Mouse (Mus musculus) cerebellum, adult 2 months (tissue): ENCODE results near the gene Pgf. TPM values are rescaled to one million over a fixed set of nuclear protein-coding genes. Genes with fewer than 3 reads are reported as not detected.

Experiments used
- DNase-seq, 2 experiments: peaks; one replicate each; pipeline ENCODE4 v3.0.0; 2021
- H3K27ac ChIP-seq: fragments of 200-500 bp; 2 replicates; pipeline ENCODE4 v1.5.1; 2012; ENCODE audit warnings: low read length, control low read depth, inconsistent platforms; ENCODE audit not compliant: insufficient read depth
- H3K27me3 ChIP-seq: fragments of 200-500 bp; 2 replicates; pipeline ENCODE4 v1.6.1; 2012; ENCODE audit warnings: inconsistent platforms, mild to moderate bottlenecking, low read length, moderate library complexity; ENCODE audit not compliant: control insufficient read depth, insufficient read depth
- H3K4me1 ChIP-seq: fragments of 200-500 bp; 2 replicates; pipeline ENCODE4 v1.6.1; 2011; ENCODE audit warnings: low read length; ENCODE audit not compliant: control insufficient read depth, insufficient read depth
- H3K4me3 ChIP-seq: fragments of 200-500 bp; replicated peaks from 2 replicates; pipeline ENCODE3; 2011; ENCODE audit warnings: mild to moderate bottlenecking, low read depth, low read length, control low read depth; ENCODE audit not compliant: insufficient read depth
- CTCF ChIP-seq: fragments of 200-500 bp; IDR thresholded peaks from 2 replicates; pipeline ENCODE4 v1.5.1; 2011; ENCODE audit warnings: low read depth, mild to moderate bottlenecking, control low read depth, low read length, moderate library complexity, borderline replicate concordance; ENCODE audit not compliant: insufficient read depth
- POLR2A ChIP-seq: fragments of 200-500 bp; IDR thresholded peaks from 2 replicates; pipeline ENCODE4 v1.6.1; 2011; ENCODE audit warnings: low read length, control low read depth, borderline replicate concordance; ENCODE audit not compliant: insufficient read depth
- whole genome bisulfite sequencing: fragments of 180-500 bp; shearing (Covaris S2); methylation state at CpG from one replicate; pipeline ENCODE4 v1.1.7; 2018; 5-methylcytosine and 5-hydroxymethylcytosine counted together
- polyA plus RNA-seq: library from polyadenylated mRNA; depleted of rRNA; stranded (reverse); fragments of >200 nt; gene quantifications from 2 replicates; pipeline ENCODE4 v1.2.3, GENCODE M21; 2012; rRNA removed

The Pgf gene
- polyA plus RNA-seq, 1 experiment = 6.1 TPM

- H3K27me3 ChIP-seq = no peaks in the 10 kb centered on the region
- H3K4me3 ChIP-seq = no peak overlapping the region
- H3K27ac ChIP-seq = no peak overlapping the region
- TF ChIP-seq POLR2A (no peak), CTCF (no peak)
- 91% methylated on average over 5 of the region's 5 CpGs for WGBS
- DNase-seq = no peak
- no peaks in the 10 kb centered on the region; the same call in 1 of the 2 replicates for H3K4me1 ChIP-seq
Measured at GRCm38 (mm10) chr12:85124751-85125150, 52.8 kb downstream of the Pgf start.

- TF ChIP-seq CTCF (no peak), POLR2A (no peak)
- no peaks in the 10 kb centered on the region; the same call in 1 of the 2 replicates for H3K4me1 ChIP-seq
- H3K27ac ChIP-seq = no peak overlapping the region
- no peak overlapping the region for H3K4me3 ChIP-seq
- 94% methylated on average over 11 of the region's 11 CpGs for WGBS
- no peak for DNase-seq
- no peaks in the 10 kb centered on the region for H3K27me3 ChIP-seq
Measured at GRCm38 (mm10) chr12:85123645-85124044, 53.9 kb downstream of the Pgf start.

- Histone ChIP-seq H3K4me3 (no peak overlapping the region), H3K27me3 (no peaks in the 10 kb centered on the region), H3K27ac (no peak overlapping the region), H3K4me1 (no peaks in the 10 kb centered on the region; the same call in 1 of the 2 replicates)
- no peak for TF ChIP-seq POLR2A
- TF ChIP-seq CTCF = no peak
- WGBS = 90% methylated on average over 9 of the region's 9 CpGs
- DNase-seq = no peak
Measured at GRCm38 (mm10) chr12:85123108-85123530, 54.5 kb downstream of the Pgf start.

GRCm38 (mm10) chr12:85121806-85122459 lies 55.7 kb downstream of the Pgf start:
- Histone ChIP-seq H3K27me3 (no peaks in the 10 kb centered on the region), H3K27ac (no peak overlapping the region), H3K4me3 (no peak overlapping the region), H3K4me1 (no peaks in the 10 kb centered on the region; the same call in 1 of the 2 replicates)
- DNase-seq = no peak
- TF ChIP-seq POLR2A (no peak), CTCF (no peak)
- 51% methylated on average over 9 of the region's 9 CpGs for WGBS

Other genes with a start within 250 kb of the Pgf start
- gene Fcf1, start 206.9 kb downstream of the Pgf start, polyA plus RNA-seq = 84.3 and 88.6 TPM in 2 replicates
- 57.2 and 60.3 TPM in 2 replicates for gene Arel1, start 206.9 kb downstream of the Pgf start, polyA plus RNA-seq
- gene Ylpm1, start 181.5 kb downstream of the Pgf start, polyA plus RNA-seq = 62.4 and 64.0 TPM in 2 replicates
- 1.6 and 1.9 TPM in 2 replicates for gene Prox2, start 67.0 kb downstream of the Pgf start, polyA plus RNA-seq
- 180 and 185 TPM in 2 replicates for gene Dlst, start 67.0 kb downstream of the Pgf start, polyA plus RNA-seq
- 35.2 and 36.5 TPM in 2 replicates for gene Rps6kl1, start 26.5 kb downstream of the Pgf start, polyA plus RNA-seq
- 105 and 109 TPM in 2 replicates for gene Eif2b2, start 41.7 kb upstream of the Pgf start, polyA plus RNA-seq
- gene Mlh3, start 92.8 kb upstream of the Pgf start, polyA plus RNA-seq = 11.7 and 12.1 TPM in 2 replicates
- gene Acyp1, start 110.6 kb upstream of the Pgf start, polyA plus RNA-seq = 77.8 and 88.8 TPM in 2 replicates
- 0.95 and 1.1 TPM in 2 replicates for gene Zc2hc1c, start 110.8 kb upstream of the Pgf start, polyA plus RNA-seq
- 38.6 and 40.1 TPM in 2 replicates for gene Nek9, start 161.6 kb upstream of the Pgf start, polyA plus RNA-seq
- 174 and 178 TPM in 2 replicates for gene Tmed10, start 197.1 kb upstream of the Pgf start, polyA plus RNA-seq